Mouse (Mus musculus): ENCODE measurements around the gene Lsm11. TPM values are rescaled to one million over a fixed set of nuclear protein-coding genes. Genes with fewer than 3 reads are reported as not detected.

Gene Lsm11
- polyA plus RNA-seq, 1 experiment = 2.1 TPM

DNA sequence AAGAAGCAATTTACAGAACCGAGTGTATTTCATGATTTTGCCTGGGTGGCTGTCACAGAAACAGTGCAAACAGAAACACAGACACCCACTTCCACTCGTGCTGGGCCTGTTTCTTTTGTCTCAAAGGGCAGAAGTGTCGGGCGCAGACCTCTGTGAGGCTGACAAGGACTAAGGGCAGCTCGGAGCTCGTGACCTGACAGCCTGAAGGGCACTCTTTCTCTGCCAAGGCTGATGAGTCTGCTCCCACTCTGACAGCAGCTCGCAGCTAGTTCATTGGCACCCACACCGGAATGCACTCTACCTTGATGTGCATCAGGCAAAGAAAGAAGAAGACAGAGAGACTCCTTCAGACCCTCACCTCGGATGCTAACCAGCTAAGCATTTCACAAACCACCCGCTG is 15.2 kb downstream of the Lsm11 start:
- DNase-seq = no peak

DNA sequence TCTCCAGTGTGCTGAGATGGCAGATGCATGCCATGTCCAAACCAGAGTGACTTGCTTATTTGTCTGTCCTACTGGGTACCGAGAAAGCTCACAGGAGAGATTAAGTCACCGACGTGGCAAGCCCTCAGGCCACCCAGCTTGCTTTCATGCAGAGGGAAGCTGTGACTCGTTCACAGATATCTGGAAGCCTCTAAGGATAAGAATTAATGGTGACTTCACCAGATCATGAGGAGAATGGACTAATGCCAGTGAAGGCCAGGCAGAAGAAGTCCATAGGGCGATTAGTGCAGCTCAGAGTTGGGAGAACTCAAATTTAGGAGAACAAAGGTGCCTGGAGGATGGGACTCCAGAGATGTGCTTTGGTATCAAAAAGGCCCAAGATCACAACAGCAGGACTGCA is 17.3 kb downstream of the Lsm11 start:
- Histone ChIP-seq H3K4me1 (ENCODE audit: control insufficient read depth, insufficient read depth, low read length) (no peaks in the 10 kb centered on the region), H3K36me3 (ENCODE audit: control insufficient read depth, insufficient read depth, low read length) (no peaks in the 10 kb centered on the region), H3K27me3 (replicated peaks; ENCODE audit: control insufficient read depth, insufficient read depth, low read length) (no peaks in the 10 kb centered on the region), H3K27ac (ENCODE audit: insufficient read depth, low read depth, low read length) (no peak overlapping the region), H3K4me3 (ENCODE audit: insufficient read depth, low read depth, low read length) (no peak overlapping the region)
- no peak for DNase-seq
- 75% methylated on average over 5 of the region's 5 CpGs for WGBS
- no peak for TF ChIP-seq POLR2A (IDR thresholded peaks at IDR 0.05; ENCODE audit: low read depth, low read length)
- TF ChIP-seq CTCF (conservative IDR thresholded peaks at IDR 0.05; ENCODE audit: insufficient read depth, insufficient read length, low read depth, low read length) = no peak

More for the DNA sequence above, 15.2 kb downstream of the Lsm11 start:
- Histone ChIP-seq H3K4me3 (ENCODE audit: insufficient read depth, low read depth, low read length) (no peak overlapping the region), H3K4me1 (ENCODE audit: control insufficient read depth, insufficient read depth, low read length) (no peaks in the 10 kb centered on the region), H3K36me3 (ENCODE audit: control insufficient read depth, insufficient read depth, low read length) (no peaks in the 10 kb centered on the region), H3K27me3 (replicated peaks; ENCODE audit: control insufficient read depth, insufficient read depth, low read length) (no peaks in the 10 kb centered on the region), H3K27ac (ENCODE audit: insufficient read depth, low read depth, low read length) (no peak overlapping the region)
- TF ChIP-seq CTCF (conservative IDR thresholded peaks at IDR 0.05; ENCODE audit: insufficient read depth, insufficient read length, low read depth, low read length) (no peak), POLR2A (IDR thresholded peaks at IDR 0.05; ENCODE audit: low read depth, low read length) (no peak)
- 85% methylated on average over 10 of the region's 10 CpGs for WGBS

DNA sequence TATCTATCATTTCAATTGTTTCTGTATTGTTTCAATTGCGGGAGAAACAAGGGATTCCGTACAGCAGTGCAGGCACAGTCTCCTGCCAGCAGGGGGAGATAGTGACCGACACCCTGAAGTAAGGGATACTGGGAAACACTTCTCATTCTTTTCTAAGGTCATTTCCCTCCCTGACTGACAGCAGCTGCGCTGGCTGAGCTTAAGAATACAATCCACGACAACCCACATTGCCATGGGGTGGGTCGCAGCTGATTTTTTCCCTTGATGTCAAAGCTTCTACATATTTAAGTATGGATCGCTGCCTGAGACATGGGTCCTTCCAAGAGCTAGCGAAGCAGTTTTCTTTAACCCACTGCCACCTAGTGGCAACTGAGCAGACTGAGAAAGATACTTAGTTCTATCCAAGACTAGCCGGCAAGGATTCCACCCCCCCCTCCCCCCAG is 18.1 kb downstream of the Lsm11 start:
- no peaks in the 10 kb centered on the region for H3K27me3 ChIP-seq (replicated peaks; ENCODE audit: control insufficient read depth, insufficient read depth, low read length)
- TF ChIP-seq CTCF (conservative IDR thresholded peaks at IDR 0.05; ENCODE audit: insufficient read depth, insufficient read length, low read depth, low read length) = peak; percentile 77
- TF ChIP-seq POLR2A (IDR thresholded peaks at IDR 0.05; ENCODE audit: low read depth, low read length) = no peak
- no peaks in the 10 kb centered on the region for H3K4me1 ChIP-seq (ENCODE audit: control insufficient read depth, insufficient read depth, low read length)
- peak overlapping the region; percentile 50 for H3K4me3 ChIP-seq (ENCODE audit: insufficient read depth, low read depth, low read length)
- WGBS = 1% methylated on average over 9 of the region's 9 CpGs
- no peaks in the 10 kb centered on the region for H3K36me3 ChIP-seq (ENCODE audit: control insufficient read depth, insufficient read depth, low read length)
- DNase-seq = peak; percentile 85
- no peak overlapping the region for H3K27ac ChIP-seq (ENCODE audit: insufficient read depth, low read depth, low read length)

DNA sequence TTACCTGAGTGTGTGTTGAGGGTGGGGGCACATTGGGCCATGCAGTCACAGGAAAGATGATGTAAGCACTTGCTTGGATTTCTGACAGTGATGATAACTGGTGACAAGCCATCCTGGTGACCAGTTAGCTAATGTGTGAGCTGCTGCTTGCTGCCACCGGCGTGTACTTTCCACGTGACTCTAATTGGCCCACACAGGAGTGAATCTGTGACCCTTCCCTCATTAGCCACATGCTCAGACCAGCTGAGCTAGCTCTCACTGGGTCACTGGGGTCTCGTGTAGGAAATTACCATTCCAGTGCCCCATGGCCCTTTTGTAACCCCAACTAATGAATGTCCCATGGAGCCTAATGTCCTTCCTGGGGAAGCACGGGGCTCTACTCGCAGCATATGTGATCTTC is 19.3 kb downstream of the Lsm11 start:
- Histone ChIP-seq H3K27me3 (replicated peaks; ENCODE audit: control insufficient read depth, insufficient read depth, low read length) (no peaks in the 10 kb centered on the region), H3K36me3 (ENCODE audit: control insufficient read depth, insufficient read depth, low read length) (no peaks in the 10 kb centered on the region), H3K4me3 (ENCODE audit: insufficient read depth, low read depth, low read length) (no peak overlapping the region), H3K4me1 (ENCODE audit: control insufficient read depth, insufficient read depth, low read length) (no peaks in the 10 kb centered on the region), H3K27ac (ENCODE audit: insufficient read depth, low read depth, low read length) (no peak overlapping the region)
- no peak for TF ChIP-seq POLR2A (IDR thresholded peaks at IDR 0.05; ENCODE audit: low read depth, low read length)
- TF ChIP-seq CTCF (conservative IDR thresholded peaks at IDR 0.05; ENCODE audit: insufficient read depth, insufficient read length, low read depth, low read length) = no peak
- no peak for DNase-seq
- 67% methylated on average over 6 of the region's 6 CpGs for WGBS

DNA sequence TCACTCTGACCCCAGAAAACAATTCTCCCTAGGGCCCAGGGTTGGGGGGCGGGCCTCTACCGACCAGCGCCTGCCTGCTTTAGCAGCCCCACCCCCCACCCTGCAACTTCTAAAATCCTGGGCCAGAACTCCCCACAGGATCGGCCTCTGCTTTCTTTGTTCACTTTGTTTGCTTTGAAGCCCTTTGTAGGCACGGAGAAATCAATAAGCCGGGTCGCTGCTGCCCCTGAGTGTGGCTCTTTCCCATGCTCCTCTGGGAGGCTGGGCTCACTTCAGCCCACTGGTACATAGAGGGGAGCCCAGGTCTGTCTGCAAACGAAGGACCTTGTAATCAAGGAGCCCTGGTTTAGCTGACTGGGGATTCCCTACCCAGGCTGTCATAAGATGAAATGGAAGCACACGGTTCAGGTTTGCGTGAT is 23.2 kb downstream of the Lsm11 start:
- no peak for TF ChIP-seq CTCF (conservative IDR thresholded peaks at IDR 0.05; ENCODE audit: insufficient read depth, insufficient read length, low read depth, low read length)
- TF ChIP-seq POLR2A (IDR thresholded peaks at IDR 0.05; ENCODE audit: low read depth, low read length) = no peak

DNA sequence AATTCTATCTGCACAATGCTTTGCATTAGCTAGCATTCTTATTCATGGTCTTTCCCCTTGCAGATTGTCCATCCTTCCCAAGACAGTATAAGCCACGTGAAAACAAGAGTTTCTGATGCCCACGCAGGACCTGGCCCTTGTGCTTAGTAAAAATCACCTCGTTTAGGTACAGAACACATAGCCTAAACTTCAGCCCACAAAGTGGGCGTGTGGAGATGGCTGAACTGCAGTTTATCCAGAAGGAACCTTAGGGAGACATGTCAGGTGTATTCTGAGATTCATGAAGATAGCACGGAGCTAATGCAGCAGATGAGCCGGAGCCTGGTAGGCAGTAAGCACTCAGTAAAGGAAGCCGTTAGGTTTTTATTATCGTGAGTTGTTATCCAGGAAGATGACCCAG is 23.7 kb downstream of the Lsm11 start:
- WGBS = 56% methylated on average over 8 of the region's 8 CpGs
- no peaks in the 10 kb centered on the region for H3K36me3 ChIP-seq (ENCODE audit: control insufficient read depth, insufficient read depth, low read length)
- H3K4me3 ChIP-seq (ENCODE audit: insufficient read depth, low read depth, low read length) = no peak overlapping the region
- no peaks in the 10 kb centered on the region for H3K27me3 ChIP-seq (replicated peaks; ENCODE audit: control insufficient read depth, insufficient read depth, low read length)
- DNase-seq = no peak
- no peak overlapping the region for H3K27ac ChIP-seq (ENCODE audit: insufficient read depth, low read depth, low read length)
- H3K4me1 ChIP-seq (ENCODE audit: control insufficient read depth, insufficient read depth, low read length) = no peaks in the 10 kb centered on the region
- TF ChIP-seq CTCF (conservative IDR thresholded peaks at IDR 0.05; ENCODE audit: insufficient read depth, insufficient read length, low read depth, low read length) (no peak), POLR2A (IDR thresholded peaks at IDR 0.05; ENCODE audit: low read depth, low read length) (no peak)

More for the DNA sequence above, 23.2 kb downstream of the Lsm11 start:
- H3K36me3 ChIP-seq (ENCODE audit: control insufficient read depth, insufficient read depth, low read length) = no peaks in the 10 kb centered on the region
- no peak overlapping the region for H3K4me3 ChIP-seq (ENCODE audit: insufficient read depth, low read depth, low read length)
- no peaks in the 10 kb centered on the region for H3K4me1 ChIP-seq (ENCODE audit: control insufficient read depth, insufficient read depth, low read length)
- no peak for DNase-seq
- WGBS = 22% methylated on average over 10 of the region's 10 CpGs
- H3K27ac ChIP-seq (ENCODE audit: insufficient read depth, low read depth, low read length) = no peak overlapping the region
- H3K27me3 ChIP-seq (replicated peaks; ENCODE audit: control insufficient read depth, insufficient read depth, low read length) = no peaks in the 10 kb centered on the region

DNA sequence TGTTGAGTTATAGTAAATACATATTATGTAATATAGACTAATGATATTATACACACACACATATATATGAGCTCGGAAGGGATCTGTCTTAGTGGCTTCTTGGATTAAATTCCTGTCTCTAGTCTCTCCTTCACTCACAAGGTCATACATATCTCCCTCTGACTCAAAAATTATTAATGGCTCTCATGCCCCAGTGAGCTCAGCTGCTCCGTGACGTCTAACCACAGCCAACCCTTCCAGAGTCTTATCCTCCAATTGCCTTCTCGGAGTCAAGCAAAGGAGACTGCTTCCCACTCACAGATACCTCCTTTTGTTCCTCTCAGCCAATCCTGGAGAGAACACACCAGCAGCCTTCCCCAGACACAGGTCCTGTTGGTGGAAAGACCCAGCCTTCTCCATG is 25.9 kb downstream of the Lsm11 start:
- Histone ChIP-seq H3K4me3 (ENCODE audit: insufficient read depth, low read depth, low read length) (no peak overlapping the region), H3K27ac (ENCODE audit: insufficient read depth, low read depth, low read length) (no peak overlapping the region), H3K36me3 (ENCODE audit: control insufficient read depth, insufficient read depth, low read length) (no peaks in the 10 kb centered on the region), H3K27me3 (replicated peaks; ENCODE audit: control insufficient read depth, insufficient read depth, low read length) (no peaks in the 10 kb centered on the region), H3K4me1 (ENCODE audit: control insufficient read depth, insufficient read depth, low read length) (no peaks in the 10 kb centered on the region)
- 68% methylated on average over 4 of the region's 4 CpGs for WGBS
- DNase-seq = no peak
- TF ChIP-seq POLR2A (IDR thresholded peaks at IDR 0.05; ENCODE audit: low read depth, low read length) = no peak
- no peak for TF ChIP-seq CTCF (conservative IDR thresholded peaks at IDR 0.05; ENCODE audit: insufficient read depth, insufficient read length, low read depth, low read length)

Measured in kidney, adult 2 months (tissue).